Mouse (Mus musculus) forebrain, embryonic 16.5 days (tissue): ENCODE measurements around the gene Strn4. TPM values are rescaled to one million over a fixed set of nuclear protein-coding genes. Genes with fewer than 3 reads are reported as not detected.

ENCODE experiments used
- ATAC-seq: fragments of 200-750 bp; cut with Nextera tagmentation; 2 replicates; pipeline ENCODE4 v1.8.0; 2017; ENCODE audit warnings: mild to moderate bottlenecking, moderate library complexity
- H3K27ac ChIP-seq: fragments of 300-500 bp; sonication (generic); 2 replicates; pipeline ENCODE4 v1.5.1; 2014; ENCODE audit warnings: low read length, control low read depth
- H3K27me3 ChIP-seq: fragments of 300-500 bp; sonication (generic); replicated peaks from 2 replicates; pipeline ENCODE4 v1.6.1; 2014; ENCODE audit warnings: low read length; ENCODE audit not compliant: control insufficient read depth, insufficient read depth
- H3K36me3 ChIP-seq: fragments of 300-500 bp; sonication (generic); 2 replicates; pipeline ENCODE4 v1.6.1; 2014; ENCODE audit not compliant: control insufficient read depth, insufficient read depth
- H3K4me1 ChIP-seq: fragments of 300-500 bp; sonication (generic); replicated peaks from 2 replicates; pipeline ENCODE4 v1.6.1; 2014; ENCODE audit warnings: low read length; ENCODE audit not compliant: control insufficient read depth, insufficient read depth
- H3K4me2 ChIP-seq: fragments of 300-500 bp; sonication (generic); 2 replicates; pipeline ENCODE4 v1.6.1; 2014; ENCODE audit warnings: mild to moderate bottlenecking, low read length, control low read depth
- H3K4me3 ChIP-seq: fragments of 300-500 bp; sonication (generic); replicated peaks from 2 replicates; pipeline ENCODE4 v1.5.1; 2014; ENCODE audit warnings: mild to moderate bottlenecking, low read length, control low read depth
- H3K9ac ChIP-seq: fragments of 300-500 bp; sonication (generic); replicated peaks from 2 replicates; pipeline ENCODE4 v1.6.1; 2014; ENCODE audit warnings: low read depth, low read length, control low read depth
- H3K9me3 ChIP-seq: fragments of 300-500 bp; sonication (generic); 2 replicates; pipeline ENCODE4 v1.6.1; 2016; ENCODE audit warnings: low read length; ENCODE audit not compliant: control insufficient read depth
- WGBS: fragments of 180-500 bp; shearing (Covaris S2); extraction: QIAGEN DNeasy Blood & Tissue Kit; methylation state at CpG from one replicate; pipeline ENCODE4 v1.1.7; 2014; 5-methylcytosine and 5-hydroxymethylcytosine counted together
- polyA plus RNA-seq: library from polyadenylated mRNA; unstranded; fragments of >200 nt; fragmentation: Nextera tagmentation; extraction: Ambion mirVana; gene quantifications from 2 replicates; pipeline ENCODE4 v1.2.1, GENCODE M21; 2015

Strn4 gene
- polyA plus RNA-seq, 1 experiment from 2014 or later: 204 TPM

- no peaks in the 10 kb centered on the region for H3K9me3 ChIP-seq
- peak overlapping the region; percentile 88 for H3K4me2 ChIP-seq
- ATAC-seq: no peak
- peak overlapping the region; percentile 86 for H3K4me3 ChIP-seq
- H3K4me1 ChIP-seq: peaks cover 30% of the 10 kb centered on the region
- H3K27ac ChIP-seq: no peak overlapping the region
- H3K36me3 ChIP-seq: no peaks in the 10 kb centered on the region
- peak overlapping the region; percentile 35 for H3K9ac ChIP-seq
- no peaks in the 10 kb centered on the region for H3K27me3 ChIP-seq
- WGBS: 10% methylated on average over 13 of the region's 13 CpGs
These were observed 60.9 kb downstream of the Strn4 start for GRCm38 (mm10) chr7:16876608-16877007.

GRCm38 (mm10) chr7:16877717-16878116 lies 62.0 kb downstream of the Strn4 start:
- no peak for ATAC-seq
- no peaks in the 10 kb centered on the region for H3K9me3 ChIP-seq
- WGBS: 88% methylated on average over 3 of the region's 3 CpGs

GRCm38 (mm10) chr7:16879796-16880547 lies 64.3 kb downstream of the Strn4 start:
- no peak overlapping the region for H3K4me2 ChIP-seq
- H3K27me3 ChIP-seq: peaks cover 9% of the 10 kb centered on the region
- no peak overlapping the region for H3K27ac ChIP-seq
- H3K4me3 ChIP-seq: no peak overlapping the region
- ATAC-seq: no peak
- H3K4me1 ChIP-seq: peaks cover 24% of the 10 kb centered on the region
- no peaks in the 10 kb centered on the region for H3K36me3 ChIP-seq
- no peaks in the 10 kb centered on the region; the same call in 1 of the 2 replicates for H3K9me3 ChIP-seq
- WGBS: 23% methylated on average over 9 of the region's 9 CpGs
- 0 out of 2 replicates have a peak overlapping the region, but pooled peaks have one; percentile 18 for H3K9ac ChIP-seq

More at GRCm38 (mm10) chr7:16877717-16878116, 62.0 kb downstream of the Strn4 start:
- H3K4me1 ChIP-seq: peaks cover 27% of the 10 kb centered on the region
- H3K4me3 ChIP-seq: no peak overlapping the region
- H3K27me3 ChIP-seq: no peaks in the 10 kb centered on the region
- no peak overlapping the region for H3K4me2 ChIP-seq
- no peaks in the 10 kb centered on the region for H3K36me3 ChIP-seq
- H3K27ac ChIP-seq: no peak overlapping the region
- no peak overlapping the region for H3K9ac ChIP-seq

GRCm38 (mm10) chr7:16880615-16881014 lies 64.9 kb downstream of the Strn4 start:
- H3K9ac ChIP-seq: no peak overlapping the region
- H3K4me1 ChIP-seq: peaks cover 22% of the 10 kb centered on the region
- no peak overlapping the region for H3K27ac ChIP-seq

GRCm38 (mm10) chr7:16883162-16883561 lies 67.5 kb downstream of the Strn4 start:
- 0 out of 2 replicates have a peak, but pooled peaks cover 5% of the 10 kb centered on the region for H3K4me1 ChIP-seq
- no peak for ATAC-seq
- H3K4me2 ChIP-seq: no peak overlapping the region
- no peak overlapping the region for H3K4me3 ChIP-seq
- peaks cover 12% of the 10 kb centered on the region for H3K9me3 ChIP-seq
- H3K9ac ChIP-seq: no peak overlapping the region
- 94% methylated on average over 6 of the region's 6 CpGs for WGBS
- H3K27me3 ChIP-seq: peaks cover 21% of the 10 kb centered on the region
- H3K36me3 ChIP-seq: peaks cover 10% of the 10 kb centered on the region
- H3K27ac ChIP-seq: no peak overlapping the region

More at GRCm38 (mm10) chr7:16880615-16881014, 64.9 kb downstream of the Strn4 start:
- H3K4me2 ChIP-seq: no peak overlapping the region
- ATAC-seq: no peak
- peaks cover under 1% of the 10 kb centered on the region; the same call in 1 of the 2 replicates for H3K36me3 ChIP-seq
- H3K9me3 ChIP-seq: peaks cover 4% of the 10 kb centered on the region
- no peak overlapping the region for H3K4me3 ChIP-seq
- 23% methylated on average over 5 of the region's 5 CpGs for WGBS
- H3K27me3 ChIP-seq: peaks cover 16% of the 10 kb centered on the region

- Histone ChIP-seq H3K4me2 (no peak overlapping the region), H3K36me3 (peaks cover 10% of the 10 kb centered on the region), H3K4me1 (0 out of 2 replicates have a peak, but pooled peaks cover 5% of the 10 kb centered on the region), H3K27me3 (peaks cover 21% of the 10 kb centered on the region), H3K9me3 (peaks cover 12% of the 10 kb centered on the region), H3K9ac (no peak overlapping the region), H3K4me3 (no peak overlapping the region), H3K27ac (no peak overlapping the region)
- 67% methylated on average over 4 of the region's 4 CpGs for WGBS
- no peak for ATAC-seq
These were observed 68.6 kb downstream of the Strn4 start for GRCm38 (mm10) chr7:16884334-16884733.

- ATAC-seq: peak; percentile 39; the same call in 1 of the 2 replicates
- Histone ChIP-seq H3K4me1 (0 out of 2 replicates have a peak, but pooled peaks cover 2% of the 10 kb centered on the region), H3K27me3 (peaks cover 21% of the 10 kb centered on the region), H3K9me3 (peaks cover 12% of the 10 kb centered on the region), H3K4me2 (peak overlapping the region; percentile 31), H3K9ac (peak overlapping the region; percentile 20; the same call in 1 of the 2 replicates), H3K4me3 (peak overlapping the region; percentile 36), H3K36me3 (peaks cover 10% of the 10 kb centered on the region), H3K27ac (no peak overlapping the region)
- 9% methylated on average over 80 of the region's 95 CpGs for WGBS
These were observed 69.6 kb downstream of the Strn4 start for GRCm38 (mm10) chr7:16885271-16885776.

GRCm38 (mm10) chr7:16885905-16886304 lies 70.2 kb downstream of the Strn4 start:
- Histone ChIP-seq H3K4me2 (no peak overlapping the region), H3K9ac (no peak overlapping the region), H3K36me3 (peaks cover 10% of the 10 kb centered on the region), H3K27ac (no peak overlapping the region), H3K4me1 (peaks cover 2% of the 10 kb centered on the region), H3K27me3 (peaks cover 21% of the 10 kb centered on the region), H3K9me3 (peaks cover 12% of the 10 kb centered on the region), H3K4me3 (peak overlapping the region; percentile 36; the same call in 1 of the 2 replicates)
- WGBS: 36% methylated on average over 51 of the region's 59 CpGs
- 0 out of 2 replicates have a peak, but pooled peaks have one; percentile 3 for ATAC-seq
